Comparison of ENCODE assay signal across 8 mouse cellular contexts in the genomic region with DNA sequence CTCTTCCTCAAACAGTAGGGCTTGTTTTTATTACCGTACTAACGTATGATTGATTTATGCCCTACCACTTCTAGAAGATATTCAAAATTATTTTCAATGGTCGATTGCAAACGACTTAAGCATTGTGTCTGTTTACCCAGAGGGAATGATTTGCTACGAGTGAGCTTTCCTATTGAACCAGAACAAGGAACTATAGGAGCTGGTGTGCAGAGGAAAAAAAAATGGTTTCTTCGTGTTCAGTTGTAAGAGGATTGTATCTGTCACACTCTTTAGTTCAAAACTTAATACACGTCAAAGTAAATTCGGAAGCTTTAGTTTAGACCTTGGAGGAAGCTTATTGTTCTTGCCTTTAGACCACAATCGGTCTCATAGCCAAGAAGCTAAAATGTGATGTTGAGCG. TPM values are rescaled to one million over a fixed set of nuclear protein-coding genes. Genes with fewer than 3 reads are reported as not detected.
DNase-seq lines count a peak whose midpoint lies in the region; ATAC-seq and TF ChIP-seq lines count a peak whose summit lies in the region.

No protein-coding gene starts in this region.

- no peak for DNase-seq in lung, adult 2 months
- DNase-seq in lung, adult 18-20 months, result no peak
- DNase-seq in limb, embryonic 10.5 days (ENCODE audit: low spot score), result no peak
- DNase-seq in embryo, embryonic 11 days, result no peak
- no peak for DNase-seq in left cerebral cortex, adult 18-20 months (ENCODE audit: low spot score in 2 of 2)
- DNase-seq in cerebellum, postnatal 25 days, result no peak

- H3K27ac ChIP-seq in embryonic facial prominence, embryonic 15.5 days (replicated peaks), result peak overlapping the region; percentile 88
- peak overlapping the region; percentile 96 for H3K27ac ChIP-seq in limb, embryonic 10.5 days
- peak overlapping the region; percentile 88 for H3K27ac ChIP-seq in neural tube, embryonic 14.5 days (ENCODE audit: low read depth, low read length)

- no peaks in the 10 kb centered on the region for H3K9me3 ChIP-seq in embryonic facial prominence, embryonic 15.5 days (replicated peaks)
- no peaks in the 10 kb centered on the region for H3K9me3 ChIP-seq in limb, embryonic 10.5 days (replicated peaks)
- no peaks in the 10 kb centered on the region for H3K9me3 ChIP-seq in neural tube, embryonic 14.5 days (ENCODE audit: control insufficient read depth, low read length)

- no peak for TF ChIP-seq POLR2A in lung, adult 2 months (IDR thresholded peaks at IDR 0.05; ENCODE audit: borderline replicate concordance, extremely low read depth, low read depth, low read length)

- H3K4me2 ChIP-seq in embryonic facial prominence, embryonic 15.5 days (replicated peaks), result peak overlapping the region; percentile 65
- peak overlapping the region; percentile 45 for H3K4me2 ChIP-seq in neural tube, embryonic 14.5 days (ENCODE audit: low read depth, low read length)

- no peak for TF ChIP-seq CTCF in lung, adult 2 months (IDR thresholded peaks at IDR 0.05; ENCODE audit: insufficient read depth, low read length)

- WGBS in lung, adult 2 months, result 4% methylated on average over 10 of the region's 10 CpGs
- whole genome bisulfite sequencing in embryonic facial prominence, embryonic 15.5 days, result 19% methylated on average over 10 of the region's 10 CpGs
- WGBS in limb, embryonic 10.5 days, result 37% methylated on average over 10 of the region's 10 CpGs
- 21% methylated on average over 10 of the region's 10 CpGs for WGBS in neural tube, embryonic 14.5 days

- peaks cover 12% of the 10 kb centered on the region for H3K4me1 ChIP-seq in lung, adult 2 months (ENCODE audit: control insufficient read depth, insufficient read depth, low read length)
- peaks cover 14% of the 10 kb centered on the region for H3K4me1 ChIP-seq in embryonic facial prominence, embryonic 15.5 days
- H3K4me1 ChIP-seq in limb, embryonic 10.5 days, result peaks cover 23% of the 10 kb centered on the region
- H3K4me1 ChIP-seq in neural tube, embryonic 14.5 days (ENCODE audit: control insufficient read depth, insufficient read depth, low read length), result peaks cover 15% of the 10 kb centered on the region

- H3K9ac ChIP-seq in embryonic facial prominence, embryonic 15.5 days, result peak overlapping the region; percentile 73
- H3K9ac ChIP-seq in neural tube, embryonic 14.5 days (replicated peaks; ENCODE audit: low read depth, low read length), result peak overlapping the region; percentile 88; the same call in 1 of the 2 replicates

- H3K27me3 ChIP-seq in embryonic facial prominence, embryonic 15.5 days, result no peaks in the 10 kb centered on the region
- no peaks in the 10 kb centered on the region for H3K27me3 ChIP-seq in limb, embryonic 10.5 days (ENCODE audit: low read depth, poor library complexity, severe bottlenecking)
- H3K27me3 ChIP-seq in neural tube, embryonic 14.5 days (ENCODE audit: control insufficient read depth, insufficient read depth, low read length), result no peaks in the 10 kb centered on the region

- peak overlapping the region; percentile 82 for H3K4me3 ChIP-seq in lung, adult 2 months (replicated peaks; ENCODE audit: extremely low read depth, low read depth, low read length)
- peak overlapping the region; percentile 82 for H3K4me3 ChIP-seq in embryonic facial prominence, embryonic 15.5 days (replicated peaks)
- peak overlapping the region; percentile 92 for H3K4me3 ChIP-seq in limb, embryonic 10.5 days
- H3K4me3 ChIP-seq in neural tube, embryonic 14.5 days (ENCODE audit: low read depth, low read length), result peak overlapping the region; percentile 75

- no peaks in the 10 kb centered on the region for H3K36me3 ChIP-seq in embryonic facial prominence, embryonic 15.5 days
- no peaks in the 10 kb centered on the region for H3K36me3 ChIP-seq in limb, embryonic 10.5 days
- no peaks in the 10 kb centered on the region for H3K36me3 ChIP-seq in neural tube, embryonic 14.5 days (ENCODE audit: control insufficient read depth, insufficient read depth, low read length)

- ATAC-seq in embryonic facial prominence, embryonic 15.5 days (ENCODE audit: insufficient number of reproducible peaks, low FRiP score, low TSS enrichment, low read depth), result no peak
- ATAC-seq in neural tube, embryonic 14.5 days (ENCODE audit: low read depth), result peak; percentile 20

RNA-seq across cellular contexts. Expression of gene Adipor2, which starts 28.4 kb away (rescaled TPM):
- 63.6 and 81.0 TPM in 2 replicates for polyA plus RNA-seq in lung, adult 2 months (2012; rRNA removed)
- polyA plus RNA-seq in embryonic facial prominence, embryonic 15.5 days (2015; fragmentation: Nextera tagmentation; extraction: Ambion mirVana), result 40.9 and 42.9 TPM in 2 replicates
- 27.8 and 29.4 TPM in 2 replicates for polyA plus RNA-seq in limb, embryonic 10.5 days (2016; fragmentation: Nextera tagmentation; extraction: Ambion mirVana)
- polyA plus RNA-seq in neural tube, embryonic 14.5 days (2014; fragmentation: Nextera tagmentation; extraction: Ambion mirVana), result 19.4 and 36.2 TPM in 2 replicates
- total RNA-seq in left cerebral cortex, adult 18-20 months (2021), result 10 to 100 TPM; 39.3 to 40.0 TPM

RNA-seq across cellular contexts. Expression of gene Lrtm2, which starts 58.5 kb away (rescaled TPM):
- polyA plus RNA-seq in lung, adult 2 months (2012; rRNA removed), result 10.1 and 11.5 TPM in 2 replicates
- polyA plus RNA-seq in embryonic facial prominence, embryonic 15.5 days (2015; fragmentation: Nextera tagmentation; extraction: Ambion mirVana), result 0.13 and 0.17 TPM in 2 replicates
- polyA plus RNA-seq in limb, embryonic 10.5 days (2016; fragmentation: Nextera tagmentation; extraction: Ambion mirVana), result not detected in 2 replicates
- 8.4 and 10.9 TPM in 2 replicates for polyA plus RNA-seq in neural tube, embryonic 14.5 days (2014; fragmentation: Nextera tagmentation; extraction: Ambion mirVana)
- total RNA-seq in left cerebral cortex, adult 18-20 months (2021), result 10 to 100 TPM; 68.4 to 71.3 TPM
